Mouse (Mus musculus) layer of hippocampus, adult 11-12 months (tissue): ENCODE measurements at regions not wholly inside any gene's neighbourhood (a gene's known extent, or its start where the extent isn't known, plus 50 kb on each side); places are given as distances from the start of the nearest gene placed in this dataset.

Source experiments
- DNase-seq: peaks from one replicate; pipeline ENCODE4 v3.0.0; 2022; ENCODE audit warnings: low spot score

- DNase-seq = no peak
Observed at GRCm38 (mm10) chr8:34488746-34489400, 377.3 kb upstream of the Gm10131 start.

- no peak for DNase-seq
Observed at GRCm38 (mm10) chr8:34486433-34487096, 375.0 kb upstream of the Gm10131 start.

GRCm38 (mm10) chr8:34485905-34486304 is 374.4 kb upstream of the Gm10131 start:
- DNase-seq = no peak

DNA sequence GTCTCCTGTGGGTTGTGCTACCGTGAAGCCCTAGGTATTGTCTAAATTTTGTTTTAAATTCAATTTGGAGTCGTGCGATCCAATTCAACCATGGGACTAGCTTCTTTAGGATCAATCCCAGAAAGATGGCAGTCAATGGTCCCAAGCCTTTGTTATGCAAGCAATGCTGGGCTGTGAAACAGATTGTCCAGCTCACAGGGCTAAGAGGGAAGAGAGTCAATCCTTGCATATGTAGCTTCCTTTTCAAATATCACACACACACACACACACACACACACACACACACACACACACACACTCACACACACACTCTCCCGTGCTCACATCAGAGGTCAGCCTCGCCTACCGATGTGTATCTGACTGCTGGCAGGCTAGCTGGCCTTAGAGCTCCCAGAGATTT is 373.8 kb upstream of the Gm10131 start:
- no peak for DNase-seq

DNA sequence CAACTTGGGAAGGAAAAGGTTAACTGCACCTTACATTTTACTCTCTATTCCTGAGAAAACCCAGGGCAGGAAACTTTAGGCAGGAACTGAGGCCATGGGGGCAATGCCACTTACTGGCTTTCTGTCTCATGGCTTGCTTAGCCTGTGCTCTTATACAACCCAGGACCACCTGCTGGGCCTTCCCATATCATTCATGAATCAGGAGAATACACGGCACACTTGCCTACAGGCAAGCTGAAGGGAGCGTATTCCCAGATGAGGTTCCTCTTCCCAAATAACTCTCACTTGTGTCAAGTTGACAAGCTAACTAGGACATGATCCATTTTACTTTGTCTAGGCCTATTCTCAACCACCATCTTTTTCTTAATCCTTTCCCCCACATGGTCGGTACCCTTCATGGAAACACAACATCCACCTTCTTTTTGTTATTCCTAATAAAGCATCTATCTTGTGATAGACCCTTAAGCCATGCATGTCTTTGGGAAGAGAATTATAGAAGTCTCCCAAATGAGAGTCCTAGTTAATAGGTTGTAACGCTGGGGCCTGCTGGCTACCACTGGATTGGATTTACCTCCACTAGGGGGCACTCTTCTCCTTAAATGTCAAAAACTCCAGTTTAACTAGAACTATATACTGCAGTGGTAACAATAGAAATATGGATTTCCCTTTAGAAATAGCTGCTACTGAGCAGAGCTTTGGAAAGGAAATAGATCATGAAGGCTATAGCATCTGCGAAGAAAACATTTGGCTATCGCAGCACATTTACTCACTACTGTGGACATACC is 373.2 kb upstream of the Gm10131 start:
- peak; percentile 78 for DNase-seq

- DNase-seq = no peak
Observed at GRCm38 (mm10) chr8:34483212-34483611, 371.7 kb upstream of the Gm10131 start.

DNA sequence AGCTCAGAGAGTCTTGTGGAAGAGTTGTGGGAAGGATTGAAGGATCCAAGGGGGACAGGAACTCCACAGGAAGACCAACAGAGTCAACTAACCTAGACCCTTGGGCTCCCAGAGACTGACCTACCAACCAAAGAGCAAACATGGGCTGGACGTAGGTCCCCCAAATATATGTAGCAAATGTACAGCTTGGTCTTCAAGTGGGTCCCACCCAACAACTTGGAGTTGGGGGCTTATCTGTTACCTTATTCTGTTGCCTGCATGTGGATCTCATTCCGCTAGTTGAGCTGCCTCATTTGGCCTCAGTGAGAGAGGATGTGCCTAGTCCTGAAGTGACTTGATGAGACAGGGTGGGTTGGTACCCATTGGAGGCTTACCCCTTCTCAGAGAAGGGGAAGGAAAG is 371.1 kb upstream of the Gm10131 start:
- DNase-seq = no peak

DNA sequence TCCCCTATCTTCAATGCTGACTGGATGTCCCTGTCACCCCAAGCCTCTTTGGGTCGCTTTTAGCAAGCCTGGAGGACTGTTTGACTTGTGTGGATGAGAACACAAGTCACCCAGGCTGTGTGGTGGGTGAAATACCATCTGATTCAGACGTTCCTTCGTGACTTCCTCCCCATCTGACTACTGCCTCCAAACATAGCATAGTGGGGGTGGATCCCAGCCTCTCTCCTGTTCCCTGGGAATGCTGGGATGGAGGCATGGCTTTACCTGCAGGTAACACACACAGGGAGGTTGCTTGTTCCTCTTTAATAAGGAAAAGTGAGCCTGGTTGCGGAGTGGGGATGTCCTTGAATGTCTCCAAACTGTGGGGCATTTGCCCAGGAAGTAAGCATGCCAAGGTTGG is 369.0 kb upstream of the Gm10131 start:
- peak; percentile 58 for DNase-seq

- DNase-seq = no peak
Observed at GRCm38 (mm10) chr8:34478891-34479290, 367.4 kb upstream of the Gm10131 start.

GRCm38 (mm10) chr8:34478465-34478864 is 366.9 kb upstream of the Gm10131 start:
- DNase-seq = no peak

DNA sequence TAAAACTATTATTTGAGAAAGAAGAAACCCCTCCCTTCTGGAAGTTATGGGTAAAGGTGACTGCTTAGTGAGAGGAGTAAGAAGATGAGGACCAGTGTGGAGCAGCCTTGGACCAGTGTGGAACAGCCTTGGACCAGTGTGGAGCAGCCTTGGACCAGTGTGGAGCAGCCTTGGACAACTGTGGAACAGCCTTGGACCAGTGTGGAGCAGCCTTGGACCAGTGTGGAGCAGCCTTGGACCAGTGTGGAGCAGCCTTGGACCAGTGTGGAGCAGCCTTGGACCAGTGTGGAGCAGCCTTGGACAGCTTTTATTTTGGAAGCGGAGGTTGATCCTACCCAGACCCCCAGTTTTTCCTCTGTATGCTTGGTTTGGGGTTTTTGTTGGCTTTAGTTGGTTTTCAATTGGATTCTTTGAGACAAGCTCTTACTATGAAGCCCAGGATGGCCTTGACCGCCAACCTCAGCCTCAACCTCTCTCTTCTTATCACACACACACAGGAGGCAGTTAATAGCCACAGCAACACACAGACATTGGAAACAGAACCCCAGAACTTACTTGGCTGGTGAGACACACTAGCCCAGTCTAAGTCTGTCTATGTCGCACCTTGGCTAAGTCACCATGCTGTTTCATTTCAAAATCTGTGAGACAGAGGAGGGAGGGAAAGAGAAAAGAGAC is 364.7 kb upstream of the Gm10131 start:
- DNase-seq = no peak

DNA sequence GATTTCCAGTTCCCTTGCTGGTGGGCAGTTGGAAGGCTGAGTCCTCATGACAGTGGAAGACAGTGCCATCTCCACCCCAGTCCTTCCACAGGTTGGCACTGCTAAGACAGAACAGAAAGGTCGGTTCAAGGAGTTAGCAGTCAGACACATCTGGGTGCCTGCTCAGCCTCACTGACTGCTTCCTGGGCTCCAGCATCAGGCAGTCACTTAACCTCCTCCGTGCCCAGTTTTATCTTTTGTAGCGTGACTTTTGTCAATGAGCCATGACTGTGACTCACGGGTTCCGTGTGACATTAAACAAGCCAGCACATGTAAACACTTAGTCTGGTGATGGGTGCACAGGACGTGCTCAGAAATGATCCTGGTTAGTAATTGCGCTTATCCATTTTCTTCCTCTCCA is 363.1 kb upstream of the Gm10131 start:
- DNase-seq = no peak

DNA sequence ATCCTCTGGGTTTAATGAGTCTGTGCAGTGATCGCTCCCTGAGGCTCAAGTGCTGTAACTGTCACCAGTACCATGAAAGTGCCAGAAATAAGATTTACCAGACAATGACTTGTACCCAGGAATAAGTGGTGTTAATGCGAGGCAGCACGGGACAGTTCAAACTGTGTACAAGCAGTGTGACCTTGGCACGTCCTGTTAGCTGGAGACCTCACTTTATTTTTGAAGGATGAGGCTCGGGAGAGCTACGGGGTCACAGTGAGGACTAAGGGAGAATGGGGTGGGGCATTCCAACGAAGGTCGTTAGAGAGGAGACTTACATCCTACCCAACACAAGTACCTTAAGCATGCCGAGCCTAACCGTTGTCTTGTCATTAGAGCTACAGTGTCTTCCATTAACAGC is 362.2 kb upstream of the Gm10131 start:
- no peak for DNase-seq

- DNase-seq = no peak
Observed at GRCm38 (mm10) chr8:34473301-34473700, 361.8 kb upstream of the Gm10131 start.

- no peak for DNase-seq
Observed at GRCm38 (mm10) chr8:34472846-34473245, 361.3 kb upstream of the Gm10131 start.

DNA sequence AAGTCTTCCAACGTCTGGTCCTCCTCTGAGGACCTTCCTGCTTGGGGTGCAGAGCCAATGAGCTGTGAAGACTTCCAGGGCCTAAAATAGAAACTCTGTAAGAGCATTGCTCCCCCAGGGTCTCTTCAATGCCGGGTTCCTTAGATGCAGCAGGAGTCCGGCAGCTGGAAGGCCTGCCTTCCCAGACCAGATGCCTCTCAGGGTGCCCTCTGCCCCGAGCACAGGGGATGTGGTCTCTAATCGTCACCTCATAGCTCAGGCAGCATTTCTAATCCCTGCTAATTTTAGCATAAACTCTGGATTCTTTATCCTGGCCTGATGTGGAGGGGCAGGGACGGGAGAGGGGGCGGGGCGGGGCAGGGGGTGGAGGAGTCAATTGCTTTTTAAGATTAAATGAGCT is 360.9 kb upstream of the Gm10131 start:
- DNase-seq = no peak

DNA sequence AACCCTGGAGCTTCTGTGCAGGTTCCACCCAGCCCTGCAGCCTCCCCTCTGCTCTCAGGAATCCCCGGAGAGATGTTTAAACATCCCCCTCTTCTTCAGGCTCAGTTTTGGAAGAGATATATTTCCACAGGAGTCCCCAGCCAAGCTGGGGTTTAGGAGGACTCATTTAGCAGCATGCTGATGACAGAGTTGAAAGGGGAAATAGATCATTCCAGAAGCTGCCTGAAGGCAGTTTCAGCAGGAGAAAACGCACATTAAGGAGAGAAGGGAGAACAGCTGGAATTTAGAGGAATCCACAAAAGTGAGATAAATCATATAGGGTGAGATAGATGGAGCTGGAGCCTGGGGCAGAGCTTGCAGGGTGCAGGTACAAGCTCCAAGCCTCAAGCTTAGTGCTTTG is 357.6 kb upstream of the Gm10131 start:
- no peak for DNase-seq

GRCm38 (mm10) chr8:34466786-34467364 is 355.3 kb upstream of the Gm10131 start:
- peak; percentile 24 for DNase-seq

- no peak for DNase-seq
Observed at GRCm38 (mm10) chr8:34465398-34465797, 353.9 kb upstream of the Gm10131 start.

GRCm38 (mm10) chr8:34462262-34462661 is 350.7 kb upstream of the Gm10131 start:
- peak; percentile 39 for DNase-seq

DNA sequence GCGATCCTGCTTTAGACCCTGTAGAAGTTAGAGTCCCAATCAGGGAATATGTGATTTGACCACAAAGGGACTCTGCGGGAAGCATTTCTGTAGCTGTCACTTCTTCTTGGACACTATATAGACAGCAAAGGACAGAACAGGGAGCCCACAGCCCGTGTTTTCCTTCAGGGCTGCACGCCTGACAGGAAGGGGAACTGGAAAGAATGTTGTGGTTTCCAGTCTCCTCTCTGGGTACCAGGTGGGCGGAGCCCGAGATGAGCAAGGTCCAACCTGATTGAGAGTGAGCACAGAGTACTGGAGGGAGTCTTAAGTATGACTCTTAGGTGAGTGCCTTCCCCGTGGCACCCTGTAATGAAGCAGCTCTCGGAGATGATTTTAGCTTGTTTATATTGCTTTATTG is 346.8 kb upstream of the Gm10131 start:
- DNase-seq = no peak

GRCm38 (mm10) chr8:34456543-34456942 is 345.0 kb upstream of the Gm10131 start:
- peak; percentile 36 for DNase-seq
